Mouse (Mus musculus) forebrain, embryonic 10.5 days (tissue): Measurements from ENCODE around the gene Gpc6. TPM values are rescaled to one million over a fixed set of nuclear protein-coding genes. Genes with fewer than 3 reads are reported as not detected.

Experiments used
- DNase-seq: peaks from one replicate; pipeline ENCODE4 v3.0.0-alpha.2; 2017; ENCODE audit warnings: low spot score; ENCODE audit errors: extremely low spot score
- H3K27ac ChIP-seq: fragments of 300-500 bp; sonication (generic); 2 replicates; pipeline ENCODE4 v1.5.1; 2016; ENCODE audit warnings: mild to moderate bottlenecking
- H3K27me3 ChIP-seq: fragments of 300-500 bp; sonication (generic); 2 replicates; pipeline ENCODE4 v1.6.1; 2016; ENCODE audit warnings: mild to moderate bottlenecking; ENCODE audit not compliant: poor library complexity, severe bottlenecking
- H3K36me3 ChIP-seq: fragments of 300-500 bp; sonication (generic); replicated peaks from 2 replicates; pipeline ENCODE4 v1.6.1; 2016; ENCODE audit warnings: mild to moderate bottlenecking, moderate library complexity
- H3K4me1 ChIP-seq: fragments of 300-500 bp; sonication (generic); 2 replicates; pipeline ENCODE4 v1.6.1; 2016
- H3K4me3 ChIP-seq: fragments of 300-500 bp; sonication (generic); 2 replicates; pipeline ENCODE4 v1.5.1; 2016; ENCODE audit warnings: mild to moderate bottlenecking, moderate library complexity
- H3K9me3 ChIP-seq: fragments of 300-500 bp; sonication (generic); 2 replicates; pipeline ENCODE4 v1.6.1; 2016; ENCODE audit warnings: mild to moderate bottlenecking, moderate library complexity
- WGBS: fragments of 180-500 bp; shearing (Covaris S2); methylation state at CpG from one replicate; pipeline ENCODE4 v1.1.7; 2016; 5-methylcytosine and 5-hydroxymethylcytosine counted together
- polyA plus RNA-seq: library from polyadenylated mRNA; unstranded; fragments of >200 nt; fragmentation: Nextera tagmentation; extraction: Ambion mirVana; gene quantifications from 2 replicates; pipeline ENCODE4 v1.2.1, GENCODE M21; 2016

Gpc6 gene
- polyA plus RNA-seq, 1 experiment from 2014 or later = 36.5 TPM

DNA sequence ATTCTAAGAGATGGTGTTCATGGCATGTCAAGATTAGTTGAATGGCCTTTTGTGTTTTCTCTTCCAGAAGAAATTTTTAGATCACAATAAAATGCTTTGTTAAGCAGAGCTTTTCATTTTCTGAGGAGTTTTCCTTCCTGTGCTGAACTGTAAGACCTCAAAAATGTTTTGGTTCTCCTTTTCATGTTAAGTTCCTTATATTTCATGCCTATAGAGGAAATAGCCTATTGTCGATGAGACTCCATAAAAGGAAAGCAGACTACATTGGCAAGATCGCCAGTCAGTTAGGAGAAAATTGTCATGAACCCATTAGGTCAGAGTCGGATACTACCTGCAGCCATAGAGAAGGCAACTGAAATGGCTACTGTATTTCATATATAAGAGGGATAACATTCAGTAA, 278.8 kb downstream of the Gpc6 start:
- Histone ChIP-seq H3K4me1 (no peaks in the 10 kb centered on the region), H3K9me3 (no peaks in the 10 kb centered on the region), H3K27ac (no peak overlapping the region), H3K27me3 (no peaks in the 10 kb centered on the region), H3K36me3 (no peaks in the 10 kb centered on the region), H3K4me3 (no peak overlapping the region)
- 92% methylated on average over 3 of the region's 3 CpGs for WGBS
- no peak for DNase-seq

DNA sequence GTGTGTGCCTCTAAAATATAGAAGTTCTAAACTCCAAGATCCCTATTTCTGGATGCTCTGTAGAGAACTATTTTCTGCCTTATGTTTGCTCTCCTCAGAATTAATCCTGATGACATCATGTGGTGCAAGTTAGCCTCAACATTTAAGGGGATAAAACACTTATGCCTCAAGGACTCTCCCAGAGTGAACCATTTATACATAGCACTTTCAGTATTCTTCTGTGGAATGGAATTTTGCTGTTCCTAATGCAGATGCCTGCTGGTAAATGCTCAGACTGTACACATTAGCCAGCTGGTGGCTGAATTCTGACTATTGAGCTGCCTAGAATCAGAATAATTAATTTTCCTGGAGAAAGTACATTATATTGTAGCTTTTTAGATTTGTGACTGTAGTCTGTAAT, 289.3 kb downstream of the Gpc6 start:
- H3K27ac ChIP-seq = no peak overlapping the region
- no peak overlapping the region for H3K4me3 ChIP-seq
- DNase-seq = no peak
- H3K27me3 ChIP-seq = no peaks in the 10 kb centered on the region
- no peaks in the 10 kb centered on the region for H3K9me3 ChIP-seq
- H3K36me3 ChIP-seq = no peaks in the 10 kb centered on the region
- no peaks in the 10 kb centered on the region for H3K4me1 ChIP-seq

DNA sequence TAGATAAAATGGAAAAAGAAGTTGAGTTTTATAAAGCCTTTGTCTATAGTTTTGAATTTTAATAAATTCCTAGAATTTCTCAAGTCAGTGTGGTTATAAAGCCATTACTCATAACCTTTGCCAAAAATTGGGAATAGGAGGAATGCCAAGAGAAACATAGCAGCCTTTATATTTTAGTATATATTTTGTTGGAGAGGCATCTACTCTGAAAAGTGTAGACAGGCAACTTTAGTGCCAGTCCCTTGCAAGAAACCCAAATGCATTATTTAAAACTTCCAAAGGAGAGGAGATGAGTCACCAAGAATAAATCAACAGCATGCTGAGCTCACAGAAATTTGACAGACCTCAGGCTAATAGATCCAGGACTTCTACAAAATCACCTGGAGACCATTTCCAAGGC, 301.8 kb downstream of the Gpc6 start:
- no peak for DNase-seq
- no peak overlapping the region for H3K27ac ChIP-seq

DNA sequence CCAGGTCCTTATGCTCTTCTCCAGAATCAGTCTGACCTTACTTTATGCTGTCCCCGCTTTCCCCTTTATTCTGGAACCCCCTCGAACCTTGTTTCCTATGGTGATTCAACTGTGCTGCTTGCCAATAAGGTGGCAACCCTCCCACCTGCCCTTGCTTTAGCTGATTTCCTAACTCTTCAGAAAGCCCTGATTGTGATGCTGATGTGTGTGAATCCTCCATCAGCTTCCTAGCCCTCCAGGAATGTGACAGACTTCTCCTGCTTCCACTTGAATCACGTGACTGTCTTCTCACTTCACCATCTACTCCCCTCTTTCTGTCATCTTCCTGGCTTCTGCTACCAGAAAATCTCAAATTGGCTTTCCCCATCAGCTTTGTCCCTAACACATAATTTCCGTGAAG, 305.4 kb downstream of the Gpc6 start:
- H3K4me1 ChIP-seq = no peaks in the 10 kb centered on the region
- no peak overlapping the region for H3K27ac ChIP-seq
- no peaks in the 10 kb centered on the region for H3K36me3 ChIP-seq
- no peak for DNase-seq
- H3K27me3 ChIP-seq = no peaks in the 10 kb centered on the region
- H3K4me3 ChIP-seq = no peak overlapping the region
- 60% methylated on average over 4 of the region's 4 CpGs for WGBS
- H3K9me3 ChIP-seq = no peaks in the 10 kb centered on the region

More for the DNA sequence above, 301.8 kb downstream of the Gpc6 start:
- Histone ChIP-seq H3K4me1 (no peaks in the 10 kb centered on the region), H3K9me3 (no peaks in the 10 kb centered on the region), H3K4me3 (no peak overlapping the region), H3K36me3 (no peaks in the 10 kb centered on the region), H3K27me3 (no peaks in the 10 kb centered on the region)

DNA sequence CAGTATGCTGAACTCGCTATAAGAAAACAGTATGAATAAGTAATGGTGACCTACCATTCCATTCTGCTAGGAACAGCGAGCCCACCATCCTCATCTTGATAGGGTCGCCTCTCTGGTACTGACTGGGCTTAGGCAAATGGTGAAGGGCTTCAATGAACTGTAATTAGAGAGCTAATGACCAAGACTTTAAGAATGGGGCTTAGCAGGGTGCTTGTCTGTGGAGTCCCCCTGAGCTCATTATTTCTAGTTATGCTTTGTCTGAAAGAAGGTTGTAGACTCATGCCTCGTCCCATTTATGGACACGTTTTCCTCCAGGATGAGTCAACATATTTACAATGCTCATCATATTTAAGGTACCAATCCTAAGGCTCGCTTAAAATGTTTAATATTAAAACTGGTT, 313.1 kb downstream of the Gpc6 start:
- Histone ChIP-seq H3K27me3 (no peaks in the 10 kb centered on the region), H3K9me3 (no peaks in the 10 kb centered on the region), H3K27ac (no peak overlapping the region), H3K36me3 (no peaks in the 10 kb centered on the region), H3K4me1 (peaks cover 4% of the 10 kb centered on the region; the same call in 1 of the 2 replicates), H3K4me3 (no peak overlapping the region)
- no peak for DNase-seq
- WGBS = 62% methylated on average over 6 of the region's 6 CpGs

DNA sequence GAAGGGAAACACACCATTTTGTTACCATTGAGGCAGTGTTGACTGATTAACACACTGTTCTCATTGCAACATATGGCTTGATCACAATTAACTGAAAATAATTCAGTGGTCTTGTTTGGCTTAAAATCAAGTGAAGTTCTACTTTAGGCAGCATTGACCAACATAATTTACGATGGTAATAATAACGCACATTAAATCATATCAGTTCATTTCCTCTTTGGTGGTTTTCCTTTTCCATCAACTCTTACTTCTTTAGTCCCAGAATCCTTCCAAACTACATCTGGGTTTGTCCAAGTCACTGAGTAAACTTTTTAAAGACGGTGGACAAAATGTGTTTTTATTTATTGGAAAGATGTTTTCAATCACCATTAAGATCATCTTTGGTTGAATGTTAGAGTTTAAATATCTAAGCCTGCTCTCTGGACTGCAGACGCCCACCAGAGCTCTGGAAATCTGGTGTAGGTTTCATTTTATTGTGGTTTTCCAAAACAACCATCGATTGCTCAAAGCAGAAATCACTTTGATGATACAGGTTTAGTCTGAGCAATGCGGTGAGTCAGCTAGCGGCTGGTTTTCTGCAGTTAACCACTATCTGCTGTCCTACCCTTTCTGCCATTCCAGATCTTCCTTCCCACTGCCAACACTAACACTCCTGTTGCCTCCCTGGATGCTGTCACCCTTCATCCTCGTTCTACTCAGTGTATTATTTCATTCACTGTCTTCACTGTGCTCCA, 314.7 kb downstream of the Gpc6 start:
- H3K4me1 ChIP-seq = peaks cover 4% of the 10 kb centered on the region; the same call in 1 of the 2 replicates
- WGBS = 90% methylated on average over 8 of the region's 8 CpGs
- DNase-seq = no peak
- H3K4me3 ChIP-seq = no peak overlapping the region
- no peaks in the 10 kb centered on the region for H3K27me3 ChIP-seq
- H3K9me3 ChIP-seq = no peaks in the 10 kb centered on the region
- H3K27ac ChIP-seq = no peak overlapping the region
- H3K36me3 ChIP-seq = no peaks in the 10 kb centered on the region

DNA sequence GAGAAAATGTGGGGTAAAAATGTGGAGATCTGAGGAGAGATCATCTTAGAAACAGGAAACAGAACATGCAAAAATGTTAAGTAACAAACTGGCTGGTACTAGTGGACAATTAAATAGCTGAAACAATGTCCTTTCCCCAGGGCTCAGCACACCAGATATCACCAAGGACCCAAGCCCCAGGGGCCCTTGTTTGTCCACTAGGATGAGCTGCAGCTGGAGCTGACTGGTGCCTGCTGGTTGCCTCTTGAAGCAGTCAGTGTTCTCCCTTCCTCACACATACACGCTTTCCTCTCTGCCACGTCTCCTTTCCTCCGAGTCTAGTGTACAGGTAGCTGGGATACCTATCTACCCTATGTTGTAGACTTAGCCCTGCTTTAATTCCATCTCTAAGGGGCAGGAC, 320.5 kb downstream of the Gpc6 start:
- no peaks in the 10 kb centered on the region for H3K9me3 ChIP-seq
- WGBS = 95% methylated on average over 3 of the region's 3 CpGs
- no peaks in the 10 kb centered on the region for H3K4me1 ChIP-seq
- H3K27me3 ChIP-seq = no peaks in the 10 kb centered on the region
- DNase-seq = no peak
- no peaks in the 10 kb centered on the region for H3K36me3 ChIP-seq
- H3K4me3 ChIP-seq = no peak overlapping the region
- no peak overlapping the region for H3K27ac ChIP-seq

DNA sequence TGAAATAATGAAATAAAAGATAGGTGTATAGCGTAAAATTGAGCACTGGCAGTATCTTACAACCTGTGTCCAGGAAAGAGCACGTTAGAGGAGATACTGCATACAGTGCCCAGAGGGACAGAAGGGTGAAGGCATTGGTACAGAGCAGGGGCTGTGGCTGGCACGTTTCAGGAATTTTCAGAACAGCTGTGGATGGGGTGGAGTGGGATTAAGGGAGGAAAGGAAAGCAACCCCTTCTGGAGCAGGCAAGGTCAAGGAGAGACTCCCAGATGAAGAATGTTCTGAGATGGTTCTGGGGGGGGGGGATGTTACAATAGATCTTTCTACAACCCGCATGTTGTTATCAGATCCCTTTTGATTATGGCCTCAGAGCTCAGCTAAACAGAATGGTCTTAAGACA, 331.1 kb downstream of the Gpc6 start:
- no peak overlapping the region for H3K27ac ChIP-seq
- WGBS = 90% methylated on average over 4 of the region's 4 CpGs
- no peaks in the 10 kb centered on the region for H3K4me1 ChIP-seq
- DNase-seq = no peak
- H3K27me3 ChIP-seq = no peaks in the 10 kb centered on the region
- H3K9me3 ChIP-seq = no peaks in the 10 kb centered on the region
- H3K36me3 ChIP-seq = peaks cover 6% of the 10 kb centered on the region
- no peak overlapping the region for H3K4me3 ChIP-seq

DNA sequence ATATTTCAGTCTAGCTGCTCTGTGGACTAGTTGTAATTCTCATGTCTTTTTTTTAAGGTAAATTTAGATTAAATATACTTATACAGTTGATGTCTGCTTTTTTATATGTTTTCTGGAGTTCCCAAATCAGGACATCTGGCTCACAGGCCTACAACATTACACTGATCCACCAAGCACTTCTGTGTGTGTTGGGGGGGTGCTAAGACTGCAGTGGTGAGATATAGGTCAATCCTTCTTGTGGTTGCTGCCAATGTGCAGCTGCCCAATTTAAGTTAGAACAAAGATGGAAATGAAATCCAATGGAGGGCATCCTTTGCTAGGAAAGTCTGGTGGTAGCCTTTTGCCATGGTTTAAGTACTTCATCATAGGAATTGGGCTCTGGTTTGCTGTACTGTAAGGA, 340.5 kb downstream of the Gpc6 start:
- Histone ChIP-seq H3K4me3 (no peak overlapping the region), H3K27me3 (no peaks in the 10 kb centered on the region), H3K4me1 (peaks cover 18% of the 10 kb centered on the region), H3K27ac (no peak overlapping the region), H3K36me3 (no peaks in the 10 kb centered on the region), H3K9me3 (no peaks in the 10 kb centered on the region)
- DNase-seq = no peak

DNA sequence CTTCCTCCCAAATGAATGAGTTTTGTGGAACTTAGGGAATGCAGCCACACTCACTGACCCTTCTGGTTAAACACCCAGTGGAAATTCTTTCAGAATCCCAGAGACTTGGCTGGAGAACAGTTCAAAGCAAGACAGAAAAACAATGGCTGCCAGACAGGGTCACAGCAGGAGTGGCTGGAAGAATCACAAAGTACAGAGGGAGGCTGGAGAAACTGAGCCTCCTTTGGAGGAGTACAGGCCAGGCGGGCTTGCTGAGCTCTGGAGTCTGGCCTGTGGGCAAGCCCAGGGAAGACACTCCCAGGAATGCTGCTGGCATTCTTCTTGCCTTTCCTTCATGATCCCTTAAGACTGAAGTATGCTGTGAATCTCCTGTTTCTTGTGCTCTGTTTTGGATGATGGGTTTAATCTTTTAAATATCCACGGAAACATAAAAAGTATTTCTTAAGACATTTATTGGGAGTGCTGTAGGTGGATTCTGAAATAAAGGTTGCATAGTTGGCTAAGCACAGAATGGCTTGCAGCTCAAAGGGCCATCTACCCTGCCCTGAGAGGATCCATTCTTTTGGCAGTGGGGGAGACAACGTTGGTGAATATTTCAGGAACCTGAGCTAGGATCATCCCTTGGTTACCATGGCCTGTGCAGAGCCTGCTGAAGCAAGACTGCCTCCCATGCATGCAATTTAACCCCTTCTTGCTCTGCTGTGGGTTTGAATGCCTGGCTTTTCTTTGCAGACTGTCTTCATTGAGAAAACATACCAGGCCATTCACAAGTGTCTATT, 342.9 kb downstream of the Gpc6 start:
- DNase-seq = no peak
- 29% methylated on average over 3 of the region's 3 CpGs for WGBS
- H3K27ac ChIP-seq = peak overlapping the region; percentile 58

DNA sequence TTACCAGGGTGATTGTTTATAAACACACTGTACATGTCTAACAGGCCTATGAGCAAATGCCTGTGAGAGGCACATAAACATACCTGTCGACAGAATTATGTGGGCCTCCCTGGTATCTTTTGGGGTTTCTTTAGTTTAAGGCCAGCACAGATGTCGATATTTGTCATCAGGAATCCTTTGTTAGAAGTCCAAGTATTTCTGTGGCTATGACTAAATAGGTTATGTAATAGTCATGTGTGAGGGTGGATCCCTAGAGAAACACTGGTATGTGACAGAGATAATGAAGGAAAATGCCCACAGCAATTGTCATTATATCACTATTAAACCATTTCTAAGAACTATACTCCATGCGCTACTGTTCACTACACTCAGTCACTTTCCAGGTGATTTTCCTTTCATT, 358.5 kb downstream of the Gpc6 start:
- 97% methylated on average over 3 of the region's 3 CpGs for WGBS
- Histone ChIP-seq H3K27ac (no peak overlapping the region), H3K36me3 (peaks cover 21% of the 10 kb centered on the region), H3K9me3 (peaks cover 3% of the 10 kb centered on the region; the same call in 1 of the 2 replicates), H3K4me3 (no peak overlapping the region), H3K4me1 (no peaks in the 10 kb centered on the region), H3K27me3 (no peaks in the 10 kb centered on the region)
- no peak for DNase-seq

More for the DNA sequence above, 342.9 kb downstream of the Gpc6 start:
- Histone ChIP-seq H3K4me3 (no peak overlapping the region), H3K9me3 (no peaks in the 10 kb centered on the region), H3K4me1 (peaks cover 18% of the 10 kb centered on the region), H3K36me3 (no peaks in the 10 kb centered on the region), H3K27me3 (no peaks in the 10 kb centered on the region)

DNA sequence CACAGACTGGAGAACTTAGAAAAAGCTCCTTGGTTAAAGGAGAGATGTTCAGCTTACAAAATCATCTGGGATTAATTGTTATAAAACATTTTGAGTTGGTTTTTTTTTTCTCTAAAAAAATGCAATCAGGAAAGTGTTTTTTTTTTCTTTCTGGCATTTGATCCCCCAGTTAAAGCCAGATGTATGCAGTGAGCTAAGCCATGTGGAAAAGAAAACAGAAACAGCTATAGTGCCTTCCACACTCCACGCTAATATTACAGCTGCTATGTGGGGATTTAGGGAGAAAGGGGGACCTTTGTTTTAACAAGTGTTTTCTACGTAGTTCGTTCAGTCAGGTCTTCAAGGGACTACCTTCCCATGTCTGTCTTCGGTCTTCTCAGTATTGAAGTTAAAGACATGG, 368.6 kb downstream of the Gpc6 start:
- H3K4me3 ChIP-seq = no peak overlapping the region
- peaks cover 9% of the 10 kb centered on the region; the same call in 1 of the 2 replicates for H3K4me1 ChIP-seq
- peaks cover 8% of the 10 kb centered on the region; the same call in 1 of the 2 replicates for H3K9me3 ChIP-seq
- no peaks in the 10 kb centered on the region for H3K36me3 ChIP-seq
- no peak overlapping the region for H3K27ac ChIP-seq
- WGBS = 93% methylated on average over 4 of the region's 4 CpGs
- DNase-seq = no peak
- no peaks in the 10 kb centered on the region for H3K27me3 ChIP-seq

DNA sequence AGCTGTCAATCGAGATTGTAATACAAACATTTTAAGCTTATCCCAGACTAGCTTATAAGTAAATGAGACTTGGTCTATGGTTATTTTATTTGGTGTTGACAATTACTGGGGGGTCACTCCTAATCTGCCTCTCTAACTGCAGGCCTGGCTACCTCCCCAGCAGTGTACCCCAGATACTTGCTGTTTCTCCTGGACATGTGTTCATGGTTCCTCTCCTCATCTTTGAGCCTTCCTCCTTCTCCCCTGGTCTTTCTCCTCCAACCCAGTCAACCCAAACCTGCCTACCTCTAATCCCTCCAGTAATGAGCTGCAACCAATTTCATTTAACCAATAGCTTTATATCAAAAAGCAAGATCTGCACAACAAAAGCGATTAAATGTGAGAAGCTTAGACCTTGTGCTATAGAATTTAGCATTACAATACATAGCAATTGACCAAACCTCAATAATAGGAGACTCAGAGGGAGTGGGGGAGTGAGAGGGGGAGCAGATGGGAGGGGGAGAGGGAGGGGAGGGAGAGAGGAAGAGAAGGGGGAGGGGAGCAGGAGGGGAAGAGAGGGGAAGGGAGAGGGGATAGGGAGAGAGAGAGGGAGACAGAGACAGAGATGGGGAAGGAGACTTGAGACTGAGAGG, 371.2 kb downstream of the Gpc6 start:
- no peak for DNase-seq
- H3K27ac ChIP-seq = no peak overlapping the region
- H3K4me1 ChIP-seq = peaks cover 9% of the 10 kb centered on the region; the same call in 1 of the 2 replicates
- WGBS = 90% methylated on average over 2 of the region's 2 CpGs
- H3K36me3 ChIP-seq = no peaks in the 10 kb centered on the region
- H3K4me3 ChIP-seq = no peak overlapping the region
- no peaks in the 10 kb centered on the region for H3K27me3 ChIP-seq
- peaks cover 8% of the 10 kb centered on the region; the same call in 1 of the 2 replicates for H3K9me3 ChIP-seq
